Mouse (Mus musculus) thymus, adult 2 months (tissue): ENCODE data around the gene Map3k10.
"Not testable (repeated sequence)": the region's sequence is repeated elsewhere in the genome, so short reads cannot be mapped to it uniquely, and the experiment has no call there.

Experiments
- CTCF ChIP-seq: fragments of 200-500 bp; IDR thresholded peaks from 2 replicates; pipeline ENCODE4 v1.5.1; 2012; ENCODE audit warnings: mild to moderate bottlenecking, control low read depth, low read length, moderate library complexity, borderline replicate concordance; ENCODE audit not compliant: control insufficient read depth, poor library complexity, insufficient read depth; ENCODE audit errors: extremely low read depth
- POLR2A ChIP-seq: fragments of 200-500 bp; IDR thresholded peaks from 2 replicates; pipeline ENCODE4 v1.6.1; 2012; ENCODE audit warnings: mild to moderate bottlenecking, low read length, control low read depth, moderate library complexity; ENCODE audit not compliant: control insufficient read depth, poor library complexity, insufficient read depth; ENCODE audit errors: extremely low read depth

GRCm38 (mm10) chr7:27635094-27635493 lies 39.3 kb downstream of the Map3k10 start:
- TF ChIP-seq CTCF, POLR2A: not testable (repeated sequence)
